Mouse (Mus musculus) heart, embryonic 10.5 days (tissue): ENCODE results near the gene Mtln. TPM values are rescaled to one million over a fixed set of nuclear protein-coding genes. Genes with fewer than 3 reads are reported as not detected.

Experiments used
- DNase-seq: peaks from one replicate; pipeline ENCODE4 v3.0.0-alpha.2; 2017; ENCODE audit warnings: low spot score
- H3K27ac ChIP-seq: fragments of 300-500 bp; sonication (generic); 2 replicates; pipeline ENCODE4 v1.5.1; 2016; ENCODE audit warnings: mild to moderate bottlenecking
- H3K27me3 ChIP-seq: fragments of 300-500 bp; sonication (generic); 2 replicates; pipeline ENCODE4 v1.6.1; 2016; ENCODE audit warnings: mild to moderate bottlenecking; ENCODE audit not compliant: poor library complexity, insufficient read depth, severe bottlenecking
- H3K36me3 ChIP-seq: fragments of 300-500 bp; sonication (generic); 2 replicates; pipeline ENCODE4 v1.6.1; 2016; ENCODE audit warnings: mild to moderate bottlenecking, moderate library complexity
- H3K4me1 ChIP-seq: fragments of 300-500 bp; sonication (generic); 2 replicates; pipeline ENCODE4 v1.6.1; 2016; ENCODE audit warnings: mild to moderate bottlenecking
- H3K4me3 ChIP-seq: fragments of 300-500 bp; sonication (generic); 2 replicates; pipeline ENCODE4 v1.5.1; 2016; ENCODE audit warnings: mild to moderate bottlenecking, moderate library complexity
- H3K9me3 ChIP-seq: fragments of 300-500 bp; sonication (generic); 2 replicates; pipeline ENCODE4 v1.6.1; 2016; ENCODE audit warnings: mild to moderate bottlenecking, moderate library complexity
- WGBS: fragments of 180-500 bp; shearing (Covaris S2); methylation state at CpG from one replicate; pipeline ENCODE4 v1.1.7; 2016; 5-methylcytosine and 5-hydroxymethylcytosine counted together
- polyA plus RNA-seq: library from polyadenylated mRNA; unstranded; fragments of >200 nt; fragmentation: Nextera tagmentation; extraction: Ambion mirVana; gene quantifications from 2 replicates; pipeline ENCODE4 v1.2.1, GENCODE M21; 2016

Mtln gene
- polyA plus RNA-seq, 1 experiment from 2014 or later, result 33.8 TPM

DNA sequence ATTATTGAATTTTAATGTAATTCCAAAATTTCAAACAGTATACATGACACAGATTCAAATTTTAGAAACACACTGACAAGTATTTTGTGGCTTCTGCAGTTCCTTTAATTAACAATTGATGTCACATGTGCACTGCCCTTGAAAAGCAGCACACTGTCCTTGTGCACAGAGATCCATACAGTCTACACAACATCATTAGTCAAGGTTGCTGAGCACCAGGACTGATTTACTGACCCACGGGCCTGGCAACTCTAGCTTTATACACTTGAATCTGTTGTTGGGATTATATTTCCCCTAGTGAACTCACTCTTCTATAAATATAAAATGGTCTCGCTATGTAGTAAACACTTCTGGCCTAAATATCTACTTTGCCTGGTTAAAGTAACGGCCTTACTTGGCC is 17.3 kb downstream of the Mtln start:
- no peak overlapping the region for H3K4me3 ChIP-seq
- no peak overlapping the region for H3K27ac ChIP-seq
- H3K4me1 ChIP-seq, result peaks cover 5% of the 10 kb centered on the region
- WGBS, result 84% methylated on average over 3 of the region's 3 CpGs
- H3K27me3 ChIP-seq, result no peaks in the 10 kb centered on the region
- H3K9me3 ChIP-seq, result no peaks in the 10 kb centered on the region
- peaks cover 23% of the 10 kb centered on the region for H3K36me3 ChIP-seq
- DNase-seq, result no peak

DNA sequence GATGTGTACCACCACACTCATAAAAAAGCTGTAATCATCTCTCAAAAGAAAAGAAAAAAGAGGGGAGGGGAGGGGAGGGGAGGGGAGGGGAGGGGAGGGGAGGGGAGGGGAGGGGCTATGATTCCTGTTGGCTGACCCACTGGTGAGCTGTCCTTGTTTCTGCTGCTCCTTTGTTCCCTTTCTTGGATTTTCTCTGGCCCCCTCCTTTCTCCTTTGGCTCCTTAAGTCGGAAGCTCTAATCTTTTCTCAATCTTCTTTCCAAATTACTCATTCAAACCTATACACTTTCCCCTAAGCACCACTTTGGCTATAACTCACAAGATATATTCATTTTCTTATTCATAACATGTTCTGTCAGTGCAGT is 17.7 kb downstream of the Mtln start:
- Histone ChIP-seq H3K4me1 (peaks cover 5% of the 10 kb centered on the region), H3K36me3 (peaks cover 23% of the 10 kb centered on the region), H3K27me3 (no peaks in the 10 kb centered on the region), H3K4me3 (no peak overlapping the region), H3K27ac (no peak overlapping the region), H3K9me3 (no peaks in the 10 kb centered on the region)
- 44% methylated on average over 1 of the region's 1 CpGs for WGBS
- DNase-seq, result no peak

DNA sequence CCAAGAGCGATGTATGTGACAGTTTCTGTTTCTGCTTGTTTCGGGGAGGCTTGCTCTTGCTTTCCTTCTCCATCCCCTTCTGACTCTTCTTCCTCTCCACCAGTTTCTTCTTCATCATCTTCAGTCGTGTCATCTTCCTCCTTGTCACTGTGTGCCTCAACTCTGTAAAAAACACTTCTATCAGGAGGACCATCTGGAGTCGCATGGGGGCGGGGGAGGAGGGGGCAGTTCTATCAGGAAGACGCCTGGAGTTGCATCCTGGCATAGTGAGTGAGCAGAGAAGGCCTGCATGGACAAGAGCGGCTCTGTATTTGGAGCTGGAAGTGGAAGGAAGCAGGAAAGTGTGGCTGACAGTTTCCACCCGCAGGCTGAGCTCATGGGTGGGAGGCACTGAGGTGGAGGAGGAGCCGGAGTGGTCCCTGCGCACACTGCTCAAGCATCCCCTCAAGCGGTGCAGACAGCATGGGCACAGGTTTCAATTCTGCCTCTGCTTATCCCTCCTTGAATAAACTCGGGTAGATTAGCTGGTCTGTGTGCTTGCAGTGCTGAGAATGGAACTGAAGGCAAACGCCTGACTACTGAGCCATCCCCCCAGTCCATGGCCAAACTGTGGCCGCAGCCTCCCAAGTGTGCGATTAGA is 18.2 kb downstream of the Mtln start:
- Histone ChIP-seq H3K27me3 (no peaks in the 10 kb centered on the region), H3K9me3 (no peaks in the 10 kb centered on the region), H3K36me3 (peaks cover 23% of the 10 kb centered on the region), H3K4me3 (no peak overlapping the region), H3K4me1 (peaks cover 5% of the 10 kb centered on the region), H3K27ac (peak overlapping the region; percentile 30; the same call in 1 of the 2 replicates)
- WGBS, result 47% methylated on average over 15 of the region's 15 CpGs
- no peak for DNase-seq

DNA sequence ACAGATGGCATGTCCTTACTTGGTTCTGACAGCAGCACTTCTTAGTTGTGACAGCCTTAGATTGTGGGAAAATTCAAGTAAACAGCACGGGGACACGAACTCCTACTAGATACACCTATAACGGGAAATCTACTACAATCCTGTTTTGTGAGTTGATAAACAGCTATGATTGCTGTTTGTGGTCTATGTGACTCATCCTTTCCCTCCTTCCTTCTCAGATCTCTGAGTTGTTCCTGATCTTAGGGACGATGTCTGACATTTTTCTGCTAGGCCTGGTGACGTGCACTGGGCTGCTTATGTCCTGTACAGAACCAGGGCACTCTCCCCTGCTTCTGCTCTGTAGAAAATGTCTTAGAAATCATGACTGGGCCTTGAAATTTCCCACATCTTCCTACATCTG is 30.7 kb downstream of the Mtln start:
- Histone ChIP-seq H3K27ac (no peak overlapping the region), H3K36me3 (peaks cover 13% of the 10 kb centered on the region; the same call in 1 of the 2 replicates), H3K27me3 (no peaks in the 10 kb centered on the region), H3K4me1 (peaks cover 25% of the 10 kb centered on the region; the same call in 1 of the 2 replicates), H3K9me3 (no peaks in the 10 kb centered on the region), H3K4me3 (no peak overlapping the region)
- WGBS, result 62% methylated on average over 5 of the region's 5 CpGs
- DNase-seq, result no peak

DNA sequence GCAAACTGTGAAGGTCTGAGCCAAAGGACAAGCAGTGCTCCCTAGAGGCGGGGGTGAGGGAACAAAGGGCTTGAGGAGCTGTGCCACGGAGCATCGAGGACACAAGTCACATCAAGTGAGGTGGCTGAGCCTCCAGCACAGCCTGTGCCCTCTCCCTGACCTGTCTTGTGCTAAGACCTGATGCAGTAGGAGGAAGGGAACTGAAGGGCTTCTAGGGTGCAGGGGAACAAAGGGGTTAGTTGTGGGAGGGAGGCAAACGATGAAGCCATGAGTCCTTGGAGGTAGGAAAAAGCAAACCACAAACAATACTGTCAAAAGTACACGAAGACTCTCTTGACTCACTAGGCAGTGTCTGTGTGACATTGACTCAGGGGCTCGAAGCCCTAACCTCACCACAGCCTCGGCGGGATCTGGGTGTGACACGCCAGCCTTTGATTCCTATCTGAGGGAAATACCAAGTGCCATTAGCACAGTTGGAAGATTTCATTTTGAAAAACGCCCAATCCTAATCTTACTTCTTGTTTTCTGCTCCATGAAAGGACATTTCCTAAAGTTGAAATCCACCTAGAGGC is 31.8 kb downstream of the Mtln start:
- no peak for DNase-seq
- Histone ChIP-seq H3K36me3 (peaks cover 17% of the 10 kb centered on the region), H3K9me3 (no peaks in the 10 kb centered on the region), H3K27ac (no peak overlapping the region), H3K27me3 (no peaks in the 10 kb centered on the region), H3K4me1 (peaks cover 25% of the 10 kb centered on the region; the same call in 1 of the 2 replicates), H3K4me3 (no peak overlapping the region)
- 64% methylated on average over 10 of the region's 10 CpGs for WGBS

DNA sequence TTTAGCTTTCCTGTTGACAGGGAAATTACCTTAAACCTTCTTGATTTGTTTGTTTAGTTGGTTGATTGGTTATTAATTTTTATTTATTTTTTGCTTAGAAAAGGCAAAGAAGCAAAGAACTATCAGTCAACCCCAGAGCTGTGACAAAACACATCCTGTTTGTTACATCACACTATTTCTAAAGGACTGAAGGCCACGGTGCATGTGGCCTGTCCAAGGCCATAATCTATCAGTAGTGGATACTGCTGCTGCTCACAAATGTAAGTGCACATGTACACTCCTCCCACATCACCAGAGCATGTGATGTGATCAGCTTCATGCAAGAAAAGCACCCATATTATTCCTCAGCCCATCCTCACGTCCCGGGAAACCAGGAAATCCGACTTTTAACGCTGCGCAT is 32.3 kb downstream of the Mtln start:
- 85% methylated on average over 6 of the region's 6 CpGs for WGBS
- no peaks in the 10 kb centered on the region for H3K9me3 ChIP-seq
- no peak overlapping the region for H3K27ac ChIP-seq
- H3K4me1 ChIP-seq, result peaks cover 25% of the 10 kb centered on the region; the same call in 1 of the 2 replicates
- H3K4me3 ChIP-seq, result no peak overlapping the region
- no peaks in the 10 kb centered on the region for H3K27me3 ChIP-seq
- peaks cover 13% of the 10 kb centered on the region for H3K36me3 ChIP-seq
- DNase-seq, result no peak

DNA sequence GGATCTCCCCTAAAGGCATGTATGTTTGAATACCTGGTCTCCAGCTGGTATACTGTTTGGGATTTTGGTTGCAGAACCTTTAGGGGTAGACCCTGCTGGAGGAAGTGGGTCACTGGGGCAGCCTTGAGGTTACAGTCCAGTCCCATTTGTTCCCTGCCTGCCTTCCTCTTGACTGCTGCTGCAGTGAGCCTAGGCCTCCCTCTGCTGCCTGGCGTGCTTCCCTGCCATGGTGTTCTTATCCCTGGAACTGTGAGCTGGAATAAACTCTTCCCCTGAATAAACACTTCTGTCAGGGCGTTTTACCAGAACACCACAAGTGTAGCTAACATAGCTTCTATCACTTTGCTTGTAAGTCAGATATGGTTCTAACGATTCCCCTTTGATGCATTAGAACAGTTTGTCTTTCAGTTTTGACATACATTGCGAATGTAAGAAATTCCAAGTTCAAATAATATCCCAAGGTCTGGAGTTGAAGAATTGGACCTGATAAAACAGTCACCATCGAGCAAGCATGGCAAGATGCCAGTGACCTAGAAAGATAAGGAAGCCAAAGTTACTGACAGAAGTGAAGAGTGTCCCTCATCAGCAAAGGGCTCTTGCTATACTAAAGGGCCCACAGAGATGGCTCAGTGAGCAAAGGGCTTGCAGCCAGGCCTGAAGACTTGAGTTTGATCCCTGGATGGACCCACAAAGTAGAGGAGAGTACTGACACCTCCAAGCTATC is 33.0 kb downstream of the Mtln start:
- DNase-seq, result no peak
- H3K4me3 ChIP-seq, result no peak overlapping the region
- H3K27ac ChIP-seq, result no peak overlapping the region
- H3K9me3 ChIP-seq, result no peaks in the 10 kb centered on the region
- peaks cover 13% of the 10 kb centered on the region for H3K36me3 ChIP-seq
- WGBS, result 55% methylated on average over 5 of the region's 5 CpGs
- no peaks in the 10 kb centered on the region for H3K27me3 ChIP-seq
- peaks cover 26% of the 10 kb centered on the region for H3K4me1 ChIP-seq

DNA sequence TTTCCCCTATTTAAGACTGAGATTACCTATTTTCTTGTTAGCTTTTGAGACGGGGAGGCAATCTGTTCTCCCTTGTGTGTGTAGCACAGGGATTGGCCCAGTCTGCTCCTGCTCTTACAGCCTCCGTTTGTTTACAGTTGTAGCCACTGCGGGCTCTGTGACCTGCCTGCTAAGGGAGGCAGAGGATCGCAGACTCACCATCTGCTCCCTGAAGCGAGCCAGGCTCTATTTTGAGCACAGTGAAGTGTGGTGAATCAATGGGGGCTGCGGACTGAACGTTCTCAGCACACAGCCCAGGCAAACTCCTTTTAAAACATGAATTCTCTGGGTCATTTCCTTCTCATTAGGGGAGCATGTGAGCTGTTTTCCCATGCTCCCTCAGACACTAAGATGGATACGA is 35.1 kb downstream of the Mtln start:
- peaks cover 7% of the 10 kb centered on the region; the same call in 1 of the 2 replicates for H3K36me3 ChIP-seq
- DNase-seq, result no peak
- H3K27me3 ChIP-seq, result no peaks in the 10 kb centered on the region
- H3K4me1 ChIP-seq, result peaks cover 29% of the 10 kb centered on the region
- no peak overlapping the region for H3K4me3 ChIP-seq
- no peak overlapping the region for H3K27ac ChIP-seq
- 26% methylated on average over 8 of the region's 8 CpGs for WGBS
- H3K9me3 ChIP-seq, result no peaks in the 10 kb centered on the region

DNA sequence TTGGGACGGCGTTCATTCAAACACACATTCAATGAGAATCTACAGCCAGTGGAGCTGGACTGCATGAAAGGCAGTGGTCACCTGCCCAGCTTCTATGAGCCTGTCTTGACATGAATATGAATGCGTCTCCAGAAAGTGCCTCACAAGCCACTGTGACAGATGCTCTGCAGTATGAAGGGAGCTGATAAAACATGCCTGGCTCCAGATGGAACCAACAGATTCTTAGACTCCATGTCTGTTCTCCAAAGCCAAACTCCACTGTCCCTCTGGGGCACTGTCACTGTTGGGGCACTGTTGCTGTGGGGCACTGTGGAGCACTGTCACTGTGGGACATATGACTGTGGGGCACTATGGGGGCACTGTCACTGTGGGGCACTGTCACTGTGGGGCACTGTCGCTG is 38.2 kb downstream of the Mtln start:
- H3K4me3 ChIP-seq, result no peak overlapping the region
- 89% methylated on average over 4 of the region's 4 CpGs for WGBS
- no peaks in the 10 kb centered on the region for H3K9me3 ChIP-seq
- no peak overlapping the region for H3K27ac ChIP-seq
- H3K36me3 ChIP-seq, result peaks cover 4% of the 10 kb centered on the region; the same call in 1 of the 2 replicates
- peaks cover 16% of the 10 kb centered on the region for H3K4me1 ChIP-seq
- H3K27me3 ChIP-seq, result no peaks in the 10 kb centered on the region
- no peak for DNase-seq

DNA sequence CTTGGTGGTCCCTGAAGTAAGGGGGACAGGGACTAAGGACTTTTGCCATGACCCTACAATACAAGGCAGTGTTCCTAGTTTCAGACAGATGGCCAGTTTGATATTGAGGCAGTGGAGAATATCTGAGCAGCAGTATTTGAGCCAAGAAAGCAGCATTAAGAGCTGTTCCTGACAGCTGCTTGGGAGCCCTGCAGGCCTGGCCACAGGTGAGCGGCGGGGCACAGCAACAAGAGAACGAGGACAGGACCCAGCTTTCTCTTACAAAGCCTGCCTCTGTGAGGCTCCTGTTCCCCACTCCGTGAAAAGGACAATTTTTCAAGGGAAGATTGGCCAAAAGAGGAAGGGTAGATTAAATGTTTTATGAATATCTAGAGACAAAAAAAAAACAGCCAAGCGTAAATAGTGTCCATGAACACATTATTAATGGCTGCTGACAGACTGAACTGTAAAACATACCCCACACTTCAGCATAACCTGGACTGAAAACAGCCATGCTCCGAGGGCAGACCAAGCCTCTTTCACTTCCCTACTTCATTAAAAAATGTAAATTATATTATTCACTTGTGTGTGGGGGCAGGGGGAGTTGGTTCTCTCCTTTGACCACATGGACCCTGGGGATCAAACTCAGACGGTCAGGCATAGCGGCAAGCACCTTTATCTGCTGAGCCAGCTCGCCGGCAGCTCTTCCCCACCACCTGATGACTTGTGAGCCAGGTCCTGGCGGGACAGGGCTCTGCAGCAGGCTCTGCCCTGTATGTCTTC is 40.3 kb downstream of the Mtln start:
- peaks cover 4% of the 10 kb centered on the region; the same call in 1 of the 2 replicates for H3K36me3 ChIP-seq
- no peak overlapping the region for H3K27ac ChIP-seq
- peaks cover 4% of the 10 kb centered on the region; the same call in 1 of the 2 replicates for H3K4me1 ChIP-seq
- H3K4me3 ChIP-seq, result no peak overlapping the region
- no peaks in the 10 kb centered on the region for H3K27me3 ChIP-seq
- 63% methylated on average over 11 of the region's 11 CpGs for WGBS
- H3K9me3 ChIP-seq, result no peaks in the 10 kb centered on the region
- no peak for DNase-seq

DNA sequence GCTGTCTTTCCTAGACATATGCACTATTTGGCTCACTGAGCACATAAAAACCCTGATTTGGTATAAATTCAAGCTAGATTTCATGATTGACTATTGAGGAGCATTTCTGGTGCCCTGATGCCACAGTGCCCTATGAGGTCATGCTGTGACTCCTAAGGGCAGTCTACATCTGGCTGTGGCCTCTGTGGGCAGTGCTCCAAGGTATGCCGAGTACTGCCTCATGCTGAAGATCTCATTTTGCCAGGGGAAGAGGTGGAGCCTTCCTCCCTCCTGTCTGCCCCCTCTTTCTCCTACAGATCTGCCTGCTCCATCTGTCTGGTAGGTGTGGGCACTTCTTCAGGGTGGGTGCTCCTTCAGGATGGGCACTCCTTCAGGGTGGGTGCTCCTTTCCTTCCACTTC is 42.9 kb downstream of the Mtln start:
- no peak for DNase-seq
- H3K9me3 ChIP-seq, result no peaks in the 10 kb centered on the region
- no peak overlapping the region for H3K27ac ChIP-seq
- no peaks in the 10 kb centered on the region for H3K36me3 ChIP-seq
- H3K4me3 ChIP-seq, result no peak overlapping the region
- WGBS, result 77% methylated on average over 1 of the region's 1 CpGs
- peaks cover 5% of the 10 kb centered on the region; the same call in 1 of the 2 replicates for H3K4me1 ChIP-seq
- H3K27me3 ChIP-seq, result no peaks in the 10 kb centered on the region

DNA sequence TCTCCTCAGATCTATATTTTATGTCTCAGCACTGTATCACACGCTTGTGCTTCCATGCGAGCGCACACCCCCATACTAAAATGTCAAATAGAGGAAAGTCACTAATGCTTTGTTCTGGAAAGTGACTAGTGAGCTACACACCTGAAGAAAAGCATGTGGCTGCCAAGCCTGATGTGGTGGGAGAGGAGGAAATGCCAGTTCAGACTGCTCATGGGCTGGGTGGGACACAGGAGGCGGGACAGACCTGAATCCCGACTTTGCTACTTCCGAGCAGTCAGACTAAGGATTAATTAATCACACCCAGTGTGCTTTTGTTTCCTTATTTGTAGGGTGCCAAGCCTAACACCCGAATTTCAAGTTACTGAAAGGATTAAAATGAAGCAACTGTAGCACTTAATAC is 44.0 kb downstream of the Mtln start:
- 0 out of 2 replicates have a peak, but pooled peaks cover 6% of the 10 kb centered on the region for H3K4me1 ChIP-seq
- DNase-seq, result no peak
- 74% methylated on average over 7 of the region's 7 CpGs for WGBS
- no peaks in the 10 kb centered on the region for H3K27me3 ChIP-seq
- H3K27ac ChIP-seq, result no peak overlapping the region
- H3K36me3 ChIP-seq, result no peaks in the 10 kb centered on the region
- H3K9me3 ChIP-seq, result no peaks in the 10 kb centered on the region
- no peak overlapping the region for H3K4me3 ChIP-seq

DNA sequence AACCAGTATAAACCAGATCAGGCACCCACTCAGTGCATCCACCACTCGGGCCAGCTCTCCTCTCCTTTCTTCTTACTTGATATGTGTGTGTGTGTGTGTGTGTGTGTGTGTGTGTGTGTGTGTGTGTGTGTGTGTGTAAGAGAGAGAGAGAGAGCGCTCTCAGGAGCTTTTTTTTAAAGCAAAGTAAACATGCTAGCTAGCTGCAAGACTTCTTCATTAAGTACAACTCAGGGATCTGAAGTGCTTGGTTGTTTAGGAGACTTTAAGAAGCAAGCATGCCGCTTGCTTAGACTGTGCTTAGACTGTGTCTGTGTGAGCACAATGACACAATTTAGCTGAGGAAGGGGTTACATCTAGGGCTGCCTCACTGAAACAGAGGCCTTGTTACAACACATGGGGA is 49.7 kb downstream of the Mtln start:
- 77% methylated on average over 3 of the region's 3 CpGs for WGBS
- Histone ChIP-seq H3K27me3 (no peaks in the 10 kb centered on the region), H3K27ac (no peak overlapping the region), H3K9me3 (no peaks in the 10 kb centered on the region), H3K36me3 (no peaks in the 10 kb centered on the region), H3K4me1 (0 out of 2 replicates have a peak, but pooled peaks cover 6% of the 10 kb centered on the region), H3K4me3 (no peak overlapping the region)
- no peak for DNase-seq
